Mouse (Mus musculus): Measurements from ENCODE around the gene Lilrb4a.
"Not testable (repeated sequence)": the region's sequence is repeated elsewhere in the genome, so short reads cannot be mapped to it uniquely, and the experiment has no call there.

The Lilrb4a gene

GRCm38 (mm10) chr10:51490691-51491090 is at the start of gene Lilrb4a:
Gene Lilrb4a (plus strand): TSS chr10:51490956.
- DNase-seq, result not testable (repeated sequence)

- DNase-seq, result no peak
These were observed 39.1 kb upstream of the Lilrb4a start for GRCm38 (mm10) chr10:51451610-51452009.

GRCm38 (mm10) chr10:51453616-51454298 is 37.0 kb upstream of the Lilrb4a start:
- no peak for DNase-seq

GRCm38 (mm10) chr10:51454365-51454764 is 36.4 kb upstream of the Lilrb4a start:
- no peak for DNase-seq

GRCm38 (mm10) chr10:51455762-51456161 is 35.0 kb upstream of the Lilrb4a start:
- DNase-seq, result no peak

- DNase-seq, result no peak
These were observed 34.4 kb upstream of the Lilrb4a start for GRCm38 (mm10) chr10:51456369-51456768.

DNA sequence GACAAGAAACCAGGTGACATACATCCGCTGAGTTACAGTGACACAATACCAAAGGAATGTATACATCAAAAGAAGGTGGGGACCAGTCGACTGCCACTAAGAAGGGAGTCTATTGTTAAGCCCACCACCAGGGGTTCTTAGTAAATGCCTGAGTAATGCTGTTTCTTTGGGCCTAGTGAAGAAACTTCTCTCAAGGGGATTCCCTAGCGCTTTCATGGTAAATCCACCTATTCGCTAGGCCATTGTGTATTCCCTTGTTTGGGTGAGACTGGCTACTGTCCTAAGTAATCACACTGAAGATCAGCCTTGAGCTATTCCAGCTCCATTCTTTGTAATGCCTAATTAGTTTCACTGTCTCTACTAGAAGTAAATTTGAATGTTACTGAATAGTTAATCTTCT is 27.0 kb upstream of the Lilrb4a start:
- DNase-seq, result not testable (repeated sequence)

DNA sequence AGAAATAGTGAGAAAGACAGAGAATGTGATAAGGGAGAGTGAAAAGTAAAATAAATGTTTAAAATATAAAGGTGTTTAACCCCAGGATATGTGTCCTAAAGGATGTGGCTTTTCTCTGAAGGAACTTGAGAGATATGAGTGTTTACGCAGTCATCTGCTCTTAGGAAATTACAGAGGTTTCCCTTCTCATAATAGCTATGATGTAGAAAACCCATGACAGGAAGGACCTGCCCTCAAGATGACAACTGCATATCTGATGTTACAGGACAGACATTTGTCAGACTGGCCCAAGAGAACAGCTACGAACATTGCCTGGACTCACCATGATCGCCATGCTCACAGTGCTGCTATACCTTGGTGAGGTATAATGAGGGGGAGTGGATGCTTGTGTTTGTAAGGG is 10.4 kb upstream of the Lilrb4a start, which contains the start of the genes Gm49339 and Lilr4b:
TSS of gene Gm49339 (plus strand) at position 216 of the 400 bp plus-strand sequence.
TSS of gene Lilr4b (plus strand) at position 236 of the 400 bp plus-strand sequence.
- DNase-seq, result not testable (repeated sequence)

DNA sequence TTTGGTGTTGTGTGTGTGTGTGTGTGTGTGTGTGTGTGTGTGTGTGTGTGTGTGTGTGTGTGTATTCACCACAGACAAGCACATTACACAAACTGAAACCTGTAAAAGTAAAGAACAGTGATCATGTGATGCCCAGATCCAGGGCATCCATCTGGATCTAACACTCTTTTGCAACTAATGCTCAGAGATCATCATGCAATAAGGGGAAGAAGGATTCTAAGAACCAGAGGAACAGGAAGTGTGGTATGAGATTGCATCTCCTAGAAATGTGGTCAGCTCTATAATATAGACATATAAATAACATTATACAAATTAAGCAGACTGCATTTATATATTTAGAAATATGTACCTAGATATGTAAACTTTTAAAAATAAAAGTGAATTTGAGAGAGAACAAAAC is 29.3 kb downstream of the Lilrb4a start:
- no peak for DNase-seq

DNA sequence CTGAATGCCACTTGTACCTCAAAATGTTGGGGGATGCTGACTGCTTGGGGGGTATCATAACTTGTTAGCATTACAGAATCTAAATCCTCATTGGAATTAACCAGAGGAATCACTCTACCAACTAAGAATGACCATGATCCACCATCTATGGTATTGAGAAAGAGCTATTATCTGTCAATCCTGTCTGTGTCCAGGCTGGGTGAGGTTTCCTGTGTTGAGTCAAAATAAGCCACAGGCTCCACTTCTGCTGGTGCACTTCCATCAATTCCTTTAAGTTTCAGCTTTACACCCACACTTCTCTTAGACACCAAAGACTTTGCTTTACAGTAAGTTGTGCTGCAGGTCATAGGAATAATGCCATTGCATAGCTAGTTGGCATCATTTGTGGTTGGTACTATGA is 30.7 kb downstream of the Lilrb4a start:
- DNase-seq, result no peak

DNA sequence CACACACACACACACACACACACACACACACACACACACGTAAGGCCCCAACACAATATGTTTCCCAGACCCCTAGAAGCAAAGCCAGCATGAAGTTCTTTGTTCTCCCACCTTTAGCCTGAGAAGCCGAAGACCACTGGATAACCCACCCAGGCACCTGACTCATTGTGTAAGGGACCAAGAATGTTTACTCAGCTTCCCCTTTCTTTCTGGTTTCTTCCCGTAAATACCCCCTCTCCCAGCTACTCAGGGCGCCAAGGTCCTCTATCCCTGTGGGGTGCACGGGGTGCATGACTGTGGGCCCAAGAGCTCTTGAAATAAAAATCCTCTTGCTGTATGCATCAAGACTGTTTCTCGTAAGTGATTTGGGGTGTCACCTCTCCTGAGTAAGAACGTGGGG is 35.3 kb downstream of the Lilrb4a start:
- DNase-seq, result no peak

GRCm38 (mm10) chr10:51526633-51527032 is 35.9 kb downstream of the Lilrb4a start:
- no peak for DNase-seq

GRCm38 (mm10) chr10:51528840-51529434 is 38.2 kb downstream of the Lilrb4a start:
- no peak for DNase-seq

DNA sequence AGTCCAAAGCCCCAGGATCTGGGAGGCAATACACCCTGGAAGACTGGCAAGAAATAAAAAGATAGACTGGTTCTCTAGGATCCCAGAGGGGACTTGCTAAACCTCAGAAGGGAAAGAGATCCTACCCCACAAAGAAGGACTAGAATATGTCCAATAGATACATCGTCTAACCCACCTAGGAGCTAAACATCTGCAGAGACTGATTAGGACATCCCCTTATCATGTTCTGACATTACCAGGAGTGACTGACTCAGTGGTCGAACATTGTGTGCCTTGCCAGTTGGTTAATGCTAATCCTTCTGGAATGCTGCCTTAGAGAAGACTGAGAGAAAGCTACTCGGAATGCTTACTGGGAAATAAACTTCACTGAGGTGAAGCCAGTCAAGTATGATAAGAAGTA is 38.7 kb downstream of the Lilrb4a start:
- no peak for DNase-seq

DNA sequence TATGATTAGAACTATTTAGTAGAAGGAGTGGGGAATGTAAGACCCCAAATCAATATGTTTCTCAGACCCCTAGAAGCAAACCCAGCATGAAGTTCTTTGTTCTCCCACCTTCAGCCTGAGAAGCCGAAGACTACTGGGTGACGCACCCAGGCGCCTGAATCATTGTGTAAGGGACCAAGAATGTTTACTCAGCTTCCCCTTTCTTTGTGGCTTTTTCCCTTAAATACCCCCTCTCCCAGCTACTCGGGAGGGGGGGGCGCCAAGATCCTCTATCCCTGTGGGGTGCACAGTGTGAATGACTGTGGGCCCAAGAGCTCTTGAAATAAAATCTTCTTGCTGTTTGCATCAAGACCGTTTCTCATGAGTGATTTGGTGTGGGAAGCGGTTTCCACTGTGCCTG is 40.1 kb downstream of the Lilrb4a start:
- no peak for DNase-seq

Data from cerebellum, adult 11-12 months (tissue).